Mouse (Mus musculus) heart, adult 18-20 months (tissue): ENCODE measurements around the gene Mdh1b. TPM values are rescaled to one million over a fixed set of nuclear protein-coding genes. Genes with fewer than 3 reads are reported as not detected.
A peak's percentile ranks its signal among the peaks of the same experiment; 100 is the strongest.

Source experiments
- DNase-seq, 2 experiments: peaks; one replicate each; pipeline ENCODE4 v3.0.0; 2021 to 2022; ENCODE audit warnings: mixed read lengths in 1 of 2
- long read RNA-seq, 2 experiments: library from polyadenylated mRNA; stranded (forward); transcript quantifications; one replicate each; pipeline ENCODE4 v2.0.0; 2021
- total RNA-seq, 2 experiments: library from RNA; stranded (reverse); gene quantifications; 2 replicates each; pipeline ENCODE4 v1.2.3; 2021

Gene Mdh1b
- under 1 TPM in 1 of 2 experiments, not detected in 1; 0.21 TPM for total RNA-seq
- long read RNA-seq, experiment 1 = 0 reads
- long read RNA-seq, experiment 2 = 0 reads

DNA sequence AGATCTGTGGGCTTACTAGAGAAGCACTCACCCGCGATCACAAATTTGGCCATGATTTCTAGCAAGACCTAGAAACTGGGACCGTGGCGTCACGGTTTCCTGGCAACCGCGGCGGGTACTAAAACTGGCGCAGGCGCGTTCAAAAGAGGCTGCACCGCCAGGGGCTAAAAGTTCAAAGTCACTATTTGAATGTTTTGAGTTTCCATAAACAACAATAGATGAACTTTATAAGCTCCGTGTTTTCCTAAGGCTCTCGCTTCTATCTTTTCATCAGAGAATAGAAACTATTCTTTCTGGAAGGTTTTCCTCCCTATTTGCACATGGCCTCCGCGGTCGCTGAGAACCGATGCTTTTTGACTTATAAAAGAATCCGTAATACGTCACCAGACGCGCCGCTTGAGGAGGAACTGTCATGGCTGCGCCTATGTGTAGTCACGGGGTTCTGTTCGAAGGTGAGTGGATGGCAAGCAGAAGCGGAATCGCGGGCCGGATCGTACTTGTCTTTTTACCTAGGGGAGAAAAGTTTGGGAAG is at the start of gene Mdh1b, which contains the start of gene Fastkd2:
Gene Mdh1b (minus strand): TSS at position 79 of the 532 bp plus-strand sequence.
Gene Fastkd2 (plus strand): TSS at position 375 of the 532 bp plus-strand sequence.
- DNase-seq = peak; percentile 93 to 96

DNA sequence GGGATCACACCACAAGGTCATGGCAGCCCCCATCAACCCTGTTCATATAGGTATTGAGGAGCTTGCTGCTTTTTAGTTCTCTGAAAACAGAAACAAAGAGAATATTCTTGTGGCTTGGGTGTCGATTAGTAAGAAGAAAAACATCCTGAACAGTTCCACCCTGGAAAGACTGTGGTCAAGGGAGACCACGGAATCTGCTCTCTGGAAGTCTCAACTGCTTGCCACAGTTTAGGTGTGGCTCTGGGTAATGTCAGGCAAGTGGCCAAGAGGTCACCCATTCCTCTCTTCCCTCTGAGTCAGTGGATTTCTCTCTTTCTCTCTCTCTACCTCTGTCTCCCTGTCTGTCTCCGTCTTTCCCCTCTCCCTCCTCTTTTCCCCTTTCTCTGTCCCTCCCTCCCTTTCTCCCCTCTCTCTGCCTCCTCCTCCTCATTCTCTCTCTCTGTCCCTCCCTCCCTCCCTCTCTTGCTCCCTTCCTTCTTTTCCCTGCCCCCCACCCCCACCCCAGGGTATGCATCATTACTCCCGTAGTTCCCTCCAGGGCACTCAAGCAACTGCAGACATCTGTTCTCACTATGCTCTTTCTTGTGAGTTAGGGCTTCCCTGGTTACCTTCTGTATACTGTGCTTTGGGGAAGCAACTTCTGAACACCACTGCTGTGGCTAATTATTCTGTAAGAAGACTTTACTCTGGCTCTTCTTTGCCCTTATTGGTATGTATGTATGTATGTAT is 46.9 kb upstream of the Mdh1b start:
- DNase-seq = no peak

DNA sequence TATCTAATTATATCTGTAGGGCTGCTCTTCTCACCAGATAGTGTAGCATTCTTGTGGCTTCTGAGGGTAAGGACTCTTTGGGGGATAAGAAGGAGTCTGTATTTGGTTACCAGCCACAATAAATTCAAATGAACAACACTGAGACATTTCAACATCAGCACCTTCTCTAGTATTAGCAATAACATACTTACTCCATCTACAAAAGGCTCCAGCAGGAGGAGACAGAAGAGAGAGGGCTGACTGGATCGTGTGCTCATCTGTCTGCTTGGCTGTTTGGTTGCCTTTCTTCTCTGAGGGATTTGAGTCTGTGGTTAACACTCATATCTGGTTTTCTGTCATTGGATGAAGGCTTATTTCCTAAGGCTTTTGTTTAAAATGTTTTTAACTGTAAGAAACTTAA is 46.3 kb upstream of the Mdh1b start:
- no peak for DNase-seq

DNA sequence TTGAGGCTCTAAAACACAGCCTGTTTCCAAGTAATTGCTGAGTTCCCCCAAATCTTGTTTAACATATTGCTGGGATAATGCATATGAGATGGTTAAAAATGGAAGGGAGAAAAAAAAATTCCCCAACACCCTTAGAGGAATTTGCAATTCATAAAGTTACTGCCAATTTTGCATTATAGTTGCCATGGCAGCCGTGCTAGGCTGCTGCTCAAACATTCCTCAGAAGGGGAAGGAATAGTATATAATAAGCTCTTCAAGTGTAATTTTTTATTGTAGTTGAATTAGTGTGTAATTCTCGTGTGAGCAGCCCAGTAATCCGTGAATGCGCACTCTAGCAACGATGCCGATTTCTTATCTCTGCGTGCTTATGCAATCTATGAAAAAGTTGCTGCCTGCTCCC is 40.2 kb upstream of the Mdh1b start:
- DNase-seq = no peak

- DNase-seq = no peak
Observed at GRCm38 (mm10) chr1:63769167-63769566, 39.0 kb upstream of the Mdh1b start, which contains the start of gene 4933402D24Rik. TSS of gene 4933402D24Rik (minus strand) at chr1:63769267.

- no peak for DNase-seq
Observed at GRCm38 (mm10) chr1:63768112-63768511, 38.0 kb upstream of the Mdh1b start.

DNA sequence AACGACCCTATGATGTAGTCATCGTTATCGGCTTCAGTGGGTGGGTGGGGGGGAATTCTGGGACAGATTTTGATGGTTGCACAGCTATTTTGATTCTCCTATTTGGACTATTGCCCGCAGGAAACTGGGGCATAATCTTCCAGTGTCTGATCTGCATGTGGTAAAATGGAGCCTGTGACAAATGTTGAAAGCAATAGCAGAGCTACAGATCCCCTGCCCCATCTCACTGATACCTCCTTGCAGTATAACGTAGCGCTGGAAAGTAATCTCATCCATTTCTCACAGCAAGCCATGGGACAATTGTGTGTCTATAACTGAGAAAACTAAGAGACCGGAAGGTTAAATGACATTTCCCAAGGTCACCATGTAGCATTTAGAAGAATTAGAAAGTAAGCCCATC is 34.3 kb upstream of the Mdh1b start:
- DNase-seq = no peak

DNA sequence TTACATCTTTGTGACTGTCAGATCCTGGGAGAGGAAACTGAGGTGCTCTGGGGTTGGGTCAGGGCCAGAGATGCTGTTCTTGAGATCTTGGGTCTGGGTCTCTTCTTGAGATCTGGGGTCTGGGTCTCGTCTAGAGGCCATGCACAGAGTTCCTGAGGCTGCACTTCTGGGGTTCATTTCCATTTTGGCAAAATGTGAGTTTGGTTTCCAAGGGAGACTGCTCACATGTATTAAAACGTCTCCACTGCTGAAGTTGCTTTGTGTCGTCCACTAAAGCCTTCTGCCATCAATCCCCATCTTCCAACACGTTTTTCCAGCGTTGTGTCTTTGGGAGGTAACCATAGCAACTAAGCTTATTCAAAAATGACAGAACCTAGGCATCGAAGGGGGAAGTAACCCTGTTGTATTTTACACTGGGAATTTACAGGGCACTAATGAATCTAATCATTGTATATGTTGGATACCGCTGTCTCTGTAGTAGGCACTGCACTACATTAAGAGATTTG is 33.8 kb upstream of the Mdh1b start:
- no peak for DNase-seq

DNA sequence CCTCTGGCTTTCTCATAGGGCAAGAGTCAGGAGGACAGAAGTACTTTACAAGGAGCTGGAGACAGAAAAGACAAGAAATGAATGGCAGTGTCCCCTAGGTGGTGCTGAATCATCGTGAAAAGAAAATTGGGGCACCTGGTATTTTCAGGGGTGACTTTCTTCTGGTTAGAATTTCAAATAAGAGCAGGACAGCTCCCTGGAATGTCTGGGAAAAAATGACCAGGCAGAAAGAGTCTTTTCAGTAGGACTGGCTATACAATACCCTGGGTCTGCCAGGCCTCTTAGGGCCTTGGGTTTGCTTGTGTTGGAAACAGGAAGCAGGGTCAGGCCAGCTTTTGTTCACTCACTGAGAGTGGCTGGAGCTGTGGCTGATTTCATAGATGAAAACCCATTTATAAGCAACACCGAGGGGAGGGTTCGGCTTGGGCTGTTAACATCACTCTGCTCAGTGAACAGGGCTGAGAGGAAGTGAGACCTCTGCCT is 33.1 kb upstream of the Mdh1b start:
- peak; percentile 24 to 35 for DNase-seq

DNA sequence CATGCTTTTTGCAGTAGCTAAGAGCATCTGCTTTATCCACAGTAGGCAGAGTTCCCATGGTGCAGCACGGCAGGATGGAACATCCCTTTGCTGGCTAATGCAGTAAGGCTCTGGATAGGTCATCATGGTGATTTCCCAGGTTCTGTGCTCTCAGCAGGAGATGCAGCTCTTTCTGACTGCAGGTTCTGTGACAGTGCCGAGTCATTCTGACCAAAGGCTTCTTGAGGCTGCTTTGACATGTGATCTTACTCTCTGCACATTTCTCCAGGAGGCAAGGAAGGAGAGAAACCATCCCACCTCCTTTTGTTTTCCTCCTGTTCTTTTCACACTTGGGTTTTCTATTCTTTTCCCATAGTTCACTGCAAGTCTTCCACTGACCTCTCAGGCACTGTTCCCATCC is 25.9 kb upstream of the Mdh1b start:
- DNase-seq = no peak

GRCm38 (mm10) chr1:63729796-63730195 is 322 bp downstream of the Mdh1b start:
- DNase-seq = no peak

DNA sequence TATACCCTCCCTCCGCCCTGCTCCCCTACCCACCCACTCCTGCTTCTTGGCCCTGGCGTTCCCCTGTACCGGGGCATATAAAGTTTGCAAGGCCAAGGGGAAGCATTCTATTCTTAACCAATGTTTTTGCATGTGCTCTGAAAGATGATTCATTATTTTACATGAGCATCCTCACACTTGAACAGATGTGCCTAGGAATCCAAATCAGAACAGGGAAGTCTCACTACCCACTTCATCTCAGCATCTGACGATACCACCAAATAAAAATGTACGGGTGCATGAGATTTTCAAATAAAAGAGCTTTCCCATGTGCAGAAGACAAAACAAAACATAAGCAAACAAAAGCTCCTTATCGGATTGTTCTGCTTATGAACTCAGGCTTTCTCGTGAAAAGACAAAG is 10.0 kb downstream of the Mdh1b start:
- DNase-seq = no peak

DNA sequence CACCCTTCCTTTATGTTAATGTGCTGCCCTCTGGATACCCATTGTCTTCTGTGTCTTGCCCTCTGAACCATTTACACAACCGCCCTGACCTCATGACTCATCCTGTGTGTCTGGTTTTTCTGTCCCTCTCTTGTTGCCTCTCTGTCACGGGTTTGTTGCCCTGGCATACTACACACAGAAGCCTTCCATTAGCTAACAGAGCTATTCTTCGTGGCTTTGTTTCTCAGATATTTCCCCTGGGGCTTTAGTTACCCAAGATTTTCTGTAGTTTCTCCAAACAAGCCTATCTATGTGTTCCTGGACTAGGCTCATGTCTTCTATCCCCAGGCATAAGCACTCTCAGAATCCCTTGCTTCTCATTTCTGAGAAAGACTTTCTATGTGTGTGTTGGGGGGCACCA is 21.2 kb downstream of the Mdh1b start:
- no peak for DNase-seq

DNA sequence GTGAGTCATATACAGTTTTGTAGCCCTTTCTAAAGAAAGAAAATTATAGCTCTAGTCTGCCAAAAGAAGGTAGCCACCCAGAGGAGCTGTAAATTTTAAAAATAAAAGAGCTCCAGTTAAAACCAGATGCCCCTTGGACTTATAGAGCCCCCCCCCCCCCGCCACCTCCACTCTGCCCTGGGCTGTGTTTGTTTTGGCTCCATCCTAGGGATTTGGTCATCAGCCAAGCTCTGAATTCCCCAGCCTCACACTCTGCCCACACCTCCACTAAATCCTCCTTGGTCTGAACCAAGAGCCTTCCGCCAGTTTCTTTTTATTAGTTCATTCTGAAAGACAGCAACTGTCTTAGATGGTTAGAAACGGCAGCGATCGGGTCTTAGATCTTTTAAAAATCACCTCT is 24.4 kb downstream of the Mdh1b start:
- no peak for DNase-seq

DNA sequence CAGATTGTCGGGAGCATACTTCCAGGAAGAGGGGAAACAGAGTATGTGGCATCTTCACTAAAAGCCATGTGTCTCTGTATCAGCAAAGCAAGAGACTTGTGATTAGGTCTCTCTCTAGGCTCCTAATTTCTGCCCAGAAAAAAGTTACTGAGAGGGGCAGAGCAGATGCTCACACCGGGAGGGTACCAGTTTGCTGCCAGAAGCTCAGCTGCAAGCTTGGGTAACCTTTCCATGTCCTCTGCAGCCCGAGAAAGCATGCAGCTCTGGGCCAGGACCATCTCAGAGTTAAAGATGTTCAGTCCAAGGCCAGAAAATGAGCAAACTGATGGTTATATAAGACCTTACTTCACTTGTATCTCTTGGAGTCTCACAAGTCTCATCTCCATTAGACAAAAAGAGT is 33.3 kb downstream of the Mdh1b start:
- no peak for DNase-seq

DNA sequence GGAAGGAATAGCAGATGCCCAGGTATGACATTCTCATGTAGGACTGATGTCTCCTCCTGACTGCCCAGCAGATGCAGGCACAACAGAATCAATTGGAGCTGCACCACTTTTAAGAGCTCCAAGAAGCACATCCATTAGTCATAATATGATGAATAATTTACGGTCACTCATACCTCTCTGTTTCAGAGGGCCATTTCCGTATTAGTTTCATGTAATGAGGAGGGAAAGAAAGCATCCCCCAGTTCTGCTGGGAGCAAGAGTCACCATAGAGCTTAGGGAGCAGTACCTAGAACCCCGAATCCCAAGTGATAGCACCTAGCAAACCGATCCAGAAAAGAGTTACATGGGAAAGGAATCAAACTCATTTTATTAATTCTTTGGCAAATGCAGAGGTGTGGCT is 43.3 kb downstream of the Mdh1b start, which contains the start of gene Dytn:
Gene Dytn (minus strand): TSS at position 101 of the 400 bp plus-strand sequence.
- DNase-seq = no peak

DNA sequence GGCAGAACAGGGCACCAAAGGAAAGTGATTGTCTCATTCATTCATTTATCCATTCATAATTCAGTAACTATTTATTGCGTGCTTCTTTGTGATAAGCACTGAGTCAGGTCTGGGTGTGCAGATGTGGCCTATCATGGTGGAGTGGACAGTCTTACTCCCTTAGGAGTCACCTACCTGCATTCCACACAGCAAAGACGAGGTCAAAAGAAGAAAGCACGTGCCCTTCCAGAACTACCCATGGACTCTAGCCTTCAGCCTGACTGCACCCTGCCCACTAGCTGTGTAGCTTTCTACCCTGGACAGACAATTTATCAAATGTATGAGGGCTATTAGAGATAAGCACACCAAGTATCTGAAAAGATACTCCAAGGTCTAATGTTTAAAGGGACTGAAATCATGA is 54.1 kb downstream of the Mdh1b start:
- no peak for DNase-seq

GRCm38 (mm10) chr1:63668852-63669160 is 61.3 kb downstream of the Mdh1b start:
- peak; percentile 12 to 40 for DNase-seq

GRCm38 (mm10) chr1:63667949-63668851 is 61.9 kb downstream of the Mdh1b start:
- DNase-seq = no peak

GRCm38 (mm10) chr1:63667201-63667948 is 62.7 kb downstream of the Mdh1b start:
- DNase-seq = no peak

DNA sequence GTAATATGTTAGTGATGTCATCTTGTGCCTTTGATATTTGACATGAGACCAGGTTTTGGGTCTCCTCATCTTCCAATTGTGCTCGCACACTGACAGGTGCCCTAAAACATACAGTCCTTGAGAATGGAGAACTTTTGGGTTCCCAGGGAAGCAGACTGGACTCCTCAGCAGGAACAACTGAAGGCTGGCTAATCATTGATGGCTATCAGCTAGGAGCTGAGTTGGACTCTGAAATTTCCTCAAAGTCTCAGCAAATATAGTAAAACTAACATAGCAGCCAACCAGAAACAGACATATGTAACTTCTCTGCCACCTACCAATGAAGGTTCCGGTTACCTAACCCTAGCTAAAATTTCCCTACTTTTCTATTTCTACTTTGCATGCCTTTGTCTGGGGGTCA is 64.0 kb downstream of the Mdh1b start:
- no peak for DNase-seq

DNA sequence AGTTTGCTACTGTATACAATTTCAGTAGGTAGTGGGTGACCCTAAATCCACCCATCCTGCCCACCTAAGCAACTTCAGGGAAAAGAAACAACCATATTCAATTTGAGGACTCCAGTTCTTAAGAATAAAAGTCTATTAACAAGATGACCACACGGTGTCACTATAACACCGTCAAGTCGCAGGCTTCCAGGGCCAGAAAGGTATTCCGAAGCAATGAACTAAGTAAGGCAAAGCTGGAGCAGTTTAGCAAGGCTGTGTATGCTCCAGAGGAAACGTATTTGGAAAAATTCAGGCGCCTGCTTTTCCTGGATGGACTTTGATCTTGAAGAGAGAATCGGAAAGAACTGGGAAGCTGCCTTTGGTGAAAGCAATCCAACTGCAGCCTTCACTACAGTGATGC is 70.5 kb downstream of the Mdh1b start:
- peak; percentile 19 to 71 for DNase-seq
